Mouse (Mus musculus) testis, postnatal 10 days (tissue): ENCODE measurements around the gene Spns3.
"Not testable (repeated sequence)": the region's sequence is repeated elsewhere in the genome, so short reads cannot be mapped to it uniquely, and the experiment has no call there.

Experiments
- DNase-seq: peaks from one replicate; pipeline ENCODE4 v3.0.0; 2021; ENCODE audit warnings: low spot score

Spns3 gene

DNA sequence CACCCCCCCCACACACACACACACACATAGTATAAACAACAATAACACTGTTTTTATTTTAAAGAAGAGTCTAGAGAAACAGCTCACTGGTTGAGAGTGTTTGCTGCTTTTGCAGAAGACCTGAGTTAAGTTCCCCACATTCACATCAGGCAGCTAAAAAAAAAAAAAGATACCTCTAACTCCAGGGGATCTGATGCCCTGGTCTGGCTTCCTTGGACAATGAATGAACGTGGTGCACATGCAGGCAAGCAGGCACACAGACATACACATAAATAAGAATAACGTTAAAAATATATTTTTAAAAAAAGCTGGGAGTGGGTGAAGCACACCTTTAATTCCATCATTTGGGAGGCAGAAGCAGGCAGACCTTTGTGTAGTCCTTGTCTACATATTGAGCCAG, 6.6 kb upstream of the Spns3 start:
- no peak for DNase-seq

DNA sequence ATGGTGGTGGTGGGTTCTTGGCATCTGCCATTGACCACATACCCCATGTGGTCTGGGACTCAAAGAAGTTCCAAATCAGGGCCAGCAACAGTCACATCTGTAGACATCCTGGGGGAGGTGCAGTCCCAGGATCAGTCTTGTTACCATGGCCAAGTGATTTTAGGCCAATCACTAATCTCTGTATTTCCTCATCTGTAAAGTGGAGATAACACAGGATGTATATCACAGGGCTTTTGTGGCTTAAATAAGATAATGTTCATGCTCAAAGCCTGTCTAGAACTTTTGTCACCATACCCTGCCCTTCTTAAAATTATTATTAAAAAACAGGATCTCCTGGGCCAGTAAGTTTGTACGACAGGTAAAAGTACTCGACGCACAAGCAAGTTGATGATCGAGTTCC, 6.2 kb upstream of the Spns3 start:
- DNase-seq, result no peak

DNA sequence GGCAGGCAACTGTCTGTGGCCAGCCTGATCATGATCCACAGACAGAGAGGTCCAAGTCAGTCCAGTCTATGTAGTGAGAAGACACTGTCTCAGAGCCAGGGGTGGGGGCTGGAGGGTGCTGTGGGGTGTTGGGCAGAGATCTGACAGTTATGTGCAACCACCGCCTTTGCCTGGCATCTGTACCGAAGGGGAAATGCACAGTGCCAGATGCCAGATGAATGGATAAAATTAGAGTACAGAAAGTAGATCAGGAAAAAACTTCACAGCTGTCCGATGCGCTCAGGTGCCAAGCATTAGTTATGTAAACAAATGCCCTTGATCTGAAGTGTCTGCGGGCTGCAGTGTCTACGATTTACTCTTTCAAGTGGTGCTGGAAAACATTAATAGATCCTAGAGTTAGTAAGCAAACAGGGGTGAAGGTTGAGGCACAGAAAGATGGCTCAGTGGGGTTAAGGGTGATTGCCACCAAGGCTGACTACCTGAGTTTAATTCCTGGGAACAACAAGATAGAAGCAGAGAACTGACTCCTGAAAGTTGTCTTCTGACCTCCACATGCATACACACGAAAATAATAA, 1.3 kb upstream of the Spns3 start:
- no peak for DNase-seq

DNA sequence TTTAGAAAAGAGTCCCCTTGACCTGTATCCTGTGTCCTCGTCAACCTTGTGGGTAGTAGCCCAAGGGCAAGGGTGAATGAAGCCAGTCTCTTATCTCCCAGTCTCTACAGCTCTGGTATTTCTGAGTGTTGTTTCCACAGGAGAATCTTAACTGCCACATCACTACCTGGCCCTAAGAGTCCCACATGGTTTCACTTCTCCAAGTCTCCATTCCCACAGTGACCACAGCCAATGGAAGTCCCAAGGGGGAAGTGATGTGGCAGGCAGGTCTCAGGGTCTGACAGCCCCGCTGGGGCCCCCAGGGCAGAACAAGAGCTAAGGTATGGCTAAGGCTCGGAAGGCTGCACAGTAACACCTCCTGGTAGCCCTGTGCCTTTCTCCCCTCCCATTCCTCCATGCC, 3.1 kb downstream of the Spns3 start:
- no peak for DNase-seq

DNA sequence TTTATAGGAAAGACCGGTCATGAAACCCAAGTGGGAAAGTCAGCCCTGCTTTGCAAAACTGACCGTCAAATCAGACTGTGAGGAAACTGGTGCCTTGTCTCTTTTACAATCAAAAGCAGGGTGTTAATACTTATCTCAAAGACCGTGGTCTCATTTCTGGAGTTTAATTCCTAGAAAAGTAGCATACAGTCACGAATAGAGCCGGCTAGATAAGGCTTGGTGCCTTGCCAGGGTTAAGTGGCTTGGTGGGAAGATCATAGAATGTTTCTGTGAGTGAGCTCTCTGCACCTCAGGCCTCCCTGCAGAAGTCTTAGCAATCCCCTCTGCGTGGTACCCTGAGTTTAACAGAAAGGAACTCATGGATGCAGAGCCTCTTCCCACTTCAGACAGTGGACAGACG, 5.6 kb downstream of the Spns3 start:
- no peak for DNase-seq

DNA sequence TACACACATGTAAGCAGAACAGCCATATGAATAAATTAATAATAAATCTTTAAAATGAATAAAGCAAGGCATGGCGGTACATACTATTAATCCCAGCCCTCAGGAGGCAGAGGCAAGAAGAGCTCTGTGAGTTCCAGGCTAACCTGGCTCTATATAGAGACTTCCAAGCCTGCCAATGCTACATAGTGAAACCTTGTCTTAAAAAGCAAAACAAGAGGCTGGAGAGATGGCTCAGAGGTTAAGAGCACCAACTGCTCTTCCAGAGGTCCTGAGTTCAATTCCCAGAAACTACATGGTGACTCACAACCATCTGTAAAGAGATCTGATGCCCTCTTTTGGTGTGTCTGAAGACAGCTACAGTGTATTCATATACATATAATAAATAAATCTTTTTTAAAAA, 6.6 kb downstream of the Spns3 start:
- DNase-seq, result not testable (repeated sequence)

DNA sequence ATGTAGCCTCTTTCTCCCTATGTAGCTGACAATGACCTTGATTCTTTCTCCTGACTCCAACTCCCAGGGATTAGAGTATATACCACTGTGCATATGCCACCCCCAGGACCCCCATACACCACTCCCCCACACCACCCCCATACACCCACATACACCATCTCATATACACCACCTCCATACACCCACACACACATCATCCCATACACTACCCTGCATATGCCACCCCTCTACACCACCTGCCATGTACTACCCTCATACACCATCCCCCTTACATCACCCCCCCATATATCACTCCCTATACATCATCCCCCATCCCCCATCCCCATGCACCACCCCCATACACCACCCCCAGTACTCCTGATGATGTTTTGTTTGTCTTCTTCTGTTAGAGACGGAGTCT, 7.7 kb downstream of the Spns3 start:
- no peak for DNase-seq

DNA sequence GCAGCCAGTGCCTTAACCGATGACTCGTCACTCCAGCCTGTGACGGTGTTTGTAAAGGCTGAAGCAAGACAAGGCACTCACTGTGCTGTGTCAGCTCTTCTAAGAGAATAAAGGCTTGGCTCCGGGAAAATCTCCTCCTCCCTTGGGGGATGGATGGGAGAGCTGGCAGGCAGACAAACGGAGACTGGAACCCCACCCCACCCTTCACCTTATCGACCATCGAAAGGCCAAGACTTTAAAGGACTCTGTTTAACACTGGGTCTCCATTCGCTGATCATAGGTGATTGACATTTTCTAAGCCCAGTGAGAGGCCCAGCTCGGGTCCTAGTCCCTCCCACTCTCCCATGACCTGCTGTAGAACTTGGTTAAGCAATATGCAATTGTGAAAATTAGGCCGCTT, 8.4 kb downstream of the Spns3 start:
- DNase-seq, result no peak

DNA sequence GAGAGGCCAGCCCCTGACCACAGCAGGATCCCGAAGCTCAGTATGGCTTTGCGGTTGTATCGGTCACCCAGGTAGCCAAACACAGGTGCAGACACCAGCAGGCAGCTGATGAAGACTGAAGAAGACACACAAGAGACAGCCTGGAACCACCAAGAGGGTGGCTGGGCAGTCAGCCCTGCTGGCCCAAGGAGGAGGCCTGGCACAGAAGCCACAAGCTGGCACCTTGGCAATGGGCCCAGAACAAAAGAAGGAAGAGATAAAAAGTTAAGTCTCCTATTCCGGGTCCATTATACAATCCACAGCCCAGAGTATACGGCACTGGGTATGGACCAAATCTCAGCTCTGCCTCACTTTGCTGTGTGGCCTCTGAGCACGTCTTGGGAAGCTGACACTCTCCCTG, 9.9 kb downstream of the Spns3 start:
- DNase-seq, result peak; percentile 64

DNA sequence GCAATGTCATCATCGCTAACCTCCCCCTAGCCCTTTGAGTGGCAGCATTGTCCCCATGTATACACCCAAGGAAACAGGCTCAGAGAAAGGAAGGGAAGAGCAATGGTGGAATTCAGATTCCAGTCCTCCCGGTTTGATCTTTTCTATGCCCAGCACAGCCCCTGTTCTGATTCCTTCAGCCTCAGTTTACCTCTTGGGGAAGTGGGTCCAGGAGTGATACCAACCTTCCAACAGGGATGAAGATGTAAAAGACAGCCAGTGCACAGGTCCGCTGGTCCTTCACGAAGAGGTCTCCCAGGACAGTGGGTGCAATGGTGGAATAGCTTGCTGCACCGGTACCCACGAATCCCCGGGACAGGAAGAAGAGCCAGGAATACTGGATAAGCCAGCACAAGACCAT, 11.5 kb downstream of the Spns3 start:
- DNase-seq, result no peak

DNA sequence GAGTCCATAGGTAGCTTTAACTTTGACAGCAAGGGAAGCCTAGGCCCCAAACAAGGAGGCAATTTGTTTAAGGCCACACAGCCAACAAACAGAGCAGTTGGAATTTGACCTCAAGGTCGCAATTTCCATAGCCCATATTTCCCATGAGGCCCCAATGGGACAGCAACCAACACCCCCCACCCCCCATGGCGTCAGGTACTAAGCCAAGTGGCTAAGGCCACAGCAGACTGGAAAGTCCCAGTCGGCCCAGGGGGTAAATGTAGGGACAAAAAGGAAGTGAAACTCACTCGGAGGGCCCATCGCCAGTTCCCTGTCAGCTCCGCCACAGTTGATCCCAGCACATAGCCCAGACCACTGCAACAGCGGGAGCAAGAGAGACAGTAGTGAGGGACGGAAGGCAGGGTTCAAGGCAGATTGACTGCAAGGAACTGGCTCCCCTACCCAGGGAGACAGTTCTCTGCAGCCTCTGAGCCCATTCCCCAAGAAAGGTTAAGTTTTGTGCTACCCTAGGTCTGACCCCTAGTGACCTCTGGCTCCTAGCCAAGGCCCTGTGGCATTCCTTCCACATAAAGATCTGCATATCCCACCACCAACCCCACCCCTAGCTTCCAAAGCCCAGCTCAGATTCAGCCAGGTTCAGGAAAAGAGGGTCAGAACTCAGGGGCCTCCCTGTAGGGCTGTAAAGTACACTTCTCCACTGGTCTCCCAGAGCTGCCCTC, 12.1 kb downstream of the Spns3 start:
- peak; percentile 65 for DNase-seq

DNA sequence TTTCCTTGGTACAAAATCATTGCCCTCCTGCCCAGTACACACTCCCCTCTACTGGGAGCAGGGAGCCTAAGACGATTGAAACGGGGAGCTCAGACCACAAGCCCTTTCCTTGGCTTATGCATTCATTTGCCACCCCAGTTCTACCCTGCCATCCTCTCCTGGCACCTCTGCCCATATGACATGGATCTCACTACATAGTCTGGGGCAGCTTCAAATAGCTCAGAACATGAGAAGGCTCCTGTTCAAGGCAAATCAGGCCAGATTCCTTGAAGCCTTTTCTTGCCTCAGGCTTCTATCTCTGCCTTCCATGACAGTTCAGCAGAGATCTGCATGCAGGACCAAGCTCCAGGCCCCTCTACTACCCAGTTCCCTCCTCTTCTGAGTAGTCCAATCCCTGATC, 12.8 kb downstream of the Spns3 start:
- DNase-seq, result no peak

DNA sequence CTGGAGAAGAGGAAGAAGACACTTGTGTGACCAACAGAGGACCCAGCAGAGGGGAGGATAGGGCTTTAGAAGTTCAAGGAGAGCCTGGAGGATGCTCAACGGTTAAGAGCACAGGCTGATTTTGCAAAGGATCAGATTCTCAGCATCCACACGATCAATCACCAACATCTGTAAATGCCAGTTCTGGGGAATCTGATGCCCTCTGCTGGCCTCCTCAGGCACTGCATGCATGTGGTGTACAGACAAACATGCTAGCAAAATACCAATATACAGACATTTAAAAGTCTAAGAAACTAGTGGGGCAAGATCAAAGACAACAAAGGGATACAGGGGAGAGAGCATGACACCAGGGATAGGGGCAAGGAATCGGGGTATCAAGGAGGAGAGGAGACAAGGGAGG, 14.8 kb downstream of the Spns3 start:
- DNase-seq, result peak; percentile 56

DNA sequence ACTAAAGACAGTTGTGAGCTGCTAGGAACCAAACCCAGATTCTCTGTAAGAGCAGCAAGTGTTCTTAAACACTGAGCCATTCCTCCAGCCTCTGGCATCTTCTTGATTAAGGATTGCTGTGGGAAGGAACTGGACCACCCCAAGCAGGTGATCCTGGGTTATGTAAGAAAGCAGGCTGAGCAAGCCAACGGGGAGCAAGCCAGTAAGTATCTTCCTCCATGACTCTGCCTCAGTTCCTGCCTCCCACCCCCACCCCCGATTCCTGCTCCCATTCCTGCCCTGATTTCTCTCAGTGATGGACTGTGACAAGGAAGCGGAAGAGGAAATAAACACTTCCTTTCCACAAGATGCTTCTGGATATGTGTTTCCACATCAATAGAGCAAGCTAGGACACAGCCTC, 17.4 kb downstream of the Spns3 start:
- no peak for DNase-seq

DNA sequence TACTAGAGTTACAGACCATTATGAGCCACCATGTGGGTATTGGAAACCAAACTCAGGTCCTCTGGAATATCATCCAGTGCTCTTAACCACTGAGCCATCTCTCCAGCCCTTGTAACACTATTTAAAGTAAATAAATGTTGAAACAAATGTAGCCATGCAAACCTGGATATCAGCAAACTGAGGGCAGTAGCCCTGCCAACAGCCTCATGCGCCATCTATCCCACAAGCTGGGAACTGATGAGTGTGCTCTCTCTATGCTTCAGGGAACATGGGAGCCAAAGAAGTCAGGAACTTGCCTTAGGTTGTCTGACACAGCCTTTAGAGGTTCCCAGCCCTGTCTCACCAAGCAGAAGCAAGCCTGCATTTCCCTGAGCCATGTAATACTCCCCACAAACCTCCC, 18.7 kb downstream of the Spns3 start:
- no peak for DNase-seq

DNA sequence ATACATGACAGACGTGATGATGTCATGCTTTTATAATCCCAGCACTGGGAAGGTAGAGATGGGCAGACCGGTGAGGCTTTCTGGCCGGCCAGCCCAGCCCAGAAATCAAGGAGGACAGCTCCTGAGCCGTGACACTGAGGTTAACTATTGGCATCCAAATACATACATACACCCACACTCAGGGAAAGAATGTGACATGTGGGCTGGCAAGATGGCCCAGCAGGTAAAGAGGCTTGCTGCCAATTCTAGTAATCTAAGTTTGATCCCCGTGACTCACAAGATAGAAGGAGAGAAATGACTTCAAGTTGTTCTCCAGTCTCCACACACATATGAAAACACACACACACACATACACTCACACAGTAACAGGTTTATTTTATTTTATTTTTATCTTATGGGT, 19.2 kb downstream of the Spns3 start:
- DNase-seq, result no peak

DNA sequence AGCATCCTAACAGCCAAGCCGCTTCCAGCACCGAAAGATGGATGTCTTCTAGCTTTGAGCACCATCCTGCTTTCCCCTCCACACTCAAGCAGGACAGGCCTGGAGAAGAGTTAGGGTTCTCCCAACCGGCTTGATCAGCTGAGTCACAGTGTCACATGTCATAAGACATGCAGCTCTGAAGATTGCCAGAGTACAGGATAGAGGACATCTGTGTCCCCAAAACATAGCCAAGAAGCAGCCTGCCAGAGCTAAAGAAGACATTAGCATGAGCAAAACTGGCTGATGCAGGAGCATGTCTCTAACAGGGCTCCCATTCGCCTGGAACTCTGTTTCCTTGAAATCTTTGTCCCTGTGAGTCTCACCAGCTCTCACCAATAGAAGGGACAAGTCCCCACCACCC, 24.1 kb downstream of the Spns3 start:
- DNase-seq, result no peak

DNA sequence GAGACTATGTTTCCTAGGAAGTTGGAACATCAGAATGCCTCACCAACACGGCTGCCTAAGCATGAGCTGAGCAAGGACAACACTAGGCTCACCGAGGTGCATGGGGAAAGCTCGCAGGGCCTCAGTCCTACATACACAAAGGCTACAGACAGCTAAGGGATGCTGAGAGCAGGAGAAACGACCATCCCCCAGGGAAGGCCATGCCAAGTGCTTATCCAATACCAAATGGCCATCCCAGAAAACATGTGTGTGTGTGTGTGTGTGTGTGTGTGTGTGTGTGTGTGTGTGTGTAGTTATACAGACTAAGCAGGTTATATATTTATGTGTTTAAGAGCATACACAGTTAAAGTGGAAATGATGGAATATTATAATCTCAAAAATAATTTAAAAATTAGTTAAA, 26.6 kb downstream of the Spns3 start:
- no peak for DNase-seq

DNA sequence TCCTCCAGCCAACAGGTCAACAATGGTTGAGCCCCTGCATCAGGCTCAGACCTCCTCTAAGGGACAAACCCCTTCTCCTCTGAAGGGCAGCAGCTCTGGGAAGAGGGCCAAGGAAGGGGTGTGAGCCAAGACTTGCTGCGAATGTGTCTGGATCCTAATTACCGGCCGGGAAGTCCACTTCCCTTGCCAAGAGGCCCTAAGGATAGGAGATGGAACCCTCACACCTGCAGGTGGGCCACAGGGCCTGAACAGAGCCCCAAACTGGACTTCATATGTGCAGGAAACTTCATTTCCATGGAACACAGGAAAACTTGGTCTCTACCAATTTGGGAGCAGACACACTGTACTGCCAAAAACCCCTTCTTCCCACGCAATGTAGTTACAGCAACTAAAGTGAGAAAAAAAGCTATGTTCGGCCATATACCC, 27.7 kb downstream of the Spns3 start:
- no peak for DNase-seq

DNA sequence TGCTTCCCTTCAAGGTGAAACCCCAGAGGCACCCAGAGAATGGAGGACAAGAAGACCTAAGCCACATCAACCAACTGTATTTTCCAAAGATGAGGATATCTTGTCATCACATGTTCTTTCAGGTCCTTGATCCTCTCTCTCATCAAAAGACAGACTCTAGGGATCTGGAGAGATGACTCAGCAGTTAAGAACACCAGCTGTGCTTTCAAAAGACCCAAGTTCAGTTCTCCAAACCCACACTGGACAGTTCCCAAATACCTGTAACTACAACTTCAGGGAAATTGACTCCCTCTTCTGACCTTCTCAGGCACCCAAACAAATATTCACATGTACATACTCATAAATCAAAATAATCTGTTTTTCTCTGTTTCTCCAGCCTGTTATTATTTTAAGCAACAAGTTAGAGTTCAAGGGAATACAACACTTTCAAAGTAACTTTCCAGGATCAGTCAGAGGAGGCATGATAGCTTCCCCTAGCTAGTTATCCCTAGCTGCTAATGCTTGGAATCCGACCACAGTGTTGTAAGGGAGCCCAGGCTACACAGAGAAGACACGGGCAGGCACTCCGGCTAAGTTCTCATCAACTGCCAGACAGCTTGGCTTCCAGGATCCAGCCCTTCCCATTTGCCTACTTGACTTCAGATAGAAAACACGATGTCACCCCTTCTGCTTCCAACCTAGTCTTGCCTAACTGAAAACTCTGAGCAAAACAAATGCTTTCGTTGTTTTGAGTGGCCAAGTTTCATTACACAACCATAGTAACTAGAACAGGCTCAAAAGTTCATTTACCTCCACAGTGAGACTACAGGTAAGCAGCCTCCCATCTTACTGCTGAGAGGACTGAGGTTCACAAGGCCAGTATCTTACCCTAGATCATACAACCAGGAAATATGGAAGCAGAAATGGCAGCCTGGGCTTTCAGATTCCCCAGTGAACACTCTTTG, 28.4 kb downstream of the Spns3 start:
- no peak for DNase-seq

DNA sequence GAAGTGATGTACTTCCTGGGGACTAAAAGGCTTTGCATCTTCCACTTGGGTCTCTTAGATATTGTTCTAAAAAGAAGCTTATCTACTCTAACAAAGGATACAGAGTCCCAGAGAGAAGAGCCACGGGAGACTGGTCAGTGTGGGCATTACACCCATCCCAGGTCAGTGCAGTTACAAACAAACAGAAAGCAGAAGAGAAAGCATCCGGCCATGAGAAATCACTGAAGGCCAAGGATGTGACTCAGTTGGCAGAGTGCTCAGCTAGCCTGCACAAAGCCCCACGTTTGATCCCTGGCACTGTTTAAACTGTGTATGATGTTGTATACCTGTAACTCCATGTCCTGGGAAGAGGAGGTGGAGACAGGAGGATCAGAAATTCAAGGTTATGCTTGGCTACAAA, 30.4 kb downstream of the Spns3 start:
- DNase-seq, result no peak

DNA sequence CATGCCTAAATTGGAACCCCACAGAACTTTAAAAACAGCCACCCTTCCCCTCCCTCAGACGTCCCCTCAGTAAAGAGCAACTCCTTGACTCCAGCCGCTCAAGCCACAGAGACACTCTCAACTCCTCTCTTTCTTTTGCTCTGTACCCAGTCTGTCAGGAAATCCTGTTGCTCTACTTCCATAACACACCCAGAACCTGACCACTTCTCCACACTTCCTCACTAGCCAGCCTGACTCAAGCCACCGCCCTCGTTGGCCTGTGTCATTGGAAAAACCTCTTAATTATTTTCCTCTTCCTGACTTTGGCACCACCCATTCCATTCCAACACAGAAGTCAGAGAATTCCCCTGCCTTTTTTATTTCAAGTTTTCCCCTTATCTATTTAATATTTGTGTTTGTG, 31.1 kb downstream of the Spns3 start:
- DNase-seq, result no peak

DNA sequence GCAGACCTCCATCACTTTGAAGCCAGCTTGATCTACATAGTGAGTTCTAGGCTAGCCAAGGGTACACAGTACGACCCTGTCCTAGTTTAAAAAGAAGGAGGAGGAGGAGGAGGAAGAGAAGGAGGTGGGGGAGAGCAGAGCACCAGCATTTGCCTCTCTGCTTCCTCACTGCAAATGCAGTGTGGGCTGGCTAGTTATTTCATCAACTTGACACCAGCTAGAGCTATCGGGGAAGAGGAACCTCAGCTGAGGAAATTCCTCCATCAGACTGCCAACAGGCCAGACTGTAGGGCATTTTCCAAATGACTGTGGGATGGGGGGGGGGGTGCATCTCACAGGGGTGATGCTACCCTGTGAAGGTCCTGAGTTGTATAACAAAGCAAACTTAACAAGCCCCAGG, 31.9 kb downstream of the Spns3 start:
- no peak for DNase-seq
